ENCODE assay signal across 10 mouse cellular contexts in the genomic region with DNA sequence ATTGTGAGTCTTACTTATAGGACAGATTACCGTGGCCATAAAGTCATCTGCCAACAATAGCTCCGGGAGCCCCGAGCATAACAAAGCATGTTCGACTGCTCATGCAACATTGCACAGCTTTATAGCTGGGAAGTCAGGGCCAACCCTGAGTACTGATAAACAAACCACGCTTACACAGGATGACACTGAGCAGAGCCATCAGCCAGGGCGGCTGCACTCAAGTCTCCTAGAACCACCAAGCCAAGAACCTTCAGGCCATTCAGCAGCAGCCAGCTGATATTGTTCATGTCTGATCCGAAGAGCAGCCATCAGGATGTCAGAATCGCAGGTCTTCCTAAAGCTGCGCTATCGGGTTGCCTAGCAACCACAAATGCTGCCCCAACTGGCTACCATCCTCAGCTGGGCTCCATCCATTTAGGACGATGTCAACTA. TPM values are rescaled to one million over a fixed set of nuclear protein-coding genes. Genes with fewer than 3 reads are reported as not detected.
DNase-seq lines count a peak whose midpoint lies in the region; ATAC-seq lines count a peak whose summit lies in the region.
"Had no signal": no experiment of that assay in that cellular context is flagged by ENCODE, and none has a peak within 500 bp of the region (broad histone marks: within the 10 kb centered on the region; RNA-seq: fewer than 3 reads in every experiment).

No protein-coding gene starts in this region.

- H3K4me3 ChIP-seq in embryonic facial prominence, embryonic 11.5 days (ENCODE audit: low read depth, low read length), result no peak overlapping the region
- H3K4me3 ChIP-seq in embryonic facial prominence, embryonic 10.5 days, result no peak overlapping the region
- no peak overlapping the region for H3K4me3 ChIP-seq in intestine, embryonic 14.5 days (ENCODE audit: low read depth, low read length)
- no peak overlapping the region for H3K4me3 ChIP-seq in stomach, embryonic 14.5 days (ENCODE audit: low read depth, low read length)
- H3K4me3 ChIP-seq: liver, embryonic 15.5 days; stomach, embryonic 15.5 days had no signal

- no peaks in the 10 kb centered on the region for H3K27me3 ChIP-seq in embryonic facial prominence, embryonic 11.5 days (ENCODE audit: control insufficient read depth, insufficient read depth, low read length)
- H3K27me3 ChIP-seq in embryonic facial prominence, embryonic 10.5 days (replicated peaks; ENCODE audit: low read depth, poor library complexity, severe bottlenecking), result no peaks in the 10 kb centered on the region
- H3K27me3 ChIP-seq in intestine, embryonic 14.5 days (replicated peaks; ENCODE audit: control insufficient read depth, insufficient read depth, low read length), result no peaks in the 10 kb centered on the region
- H3K27me3 ChIP-seq in stomach, embryonic 14.5 days (ENCODE audit: control insufficient read depth, insufficient read depth, low read length), result no peaks in the 10 kb centered on the region
- H3K27me3 ChIP-seq: liver, embryonic 15.5 days; stomach, embryonic 15.5 days had no signal

- ATAC-seq in embryonic facial prominence, embryonic 11.5 days (replicated peaks; ENCODE audit: insufficient number of reproducible peaks, low FRiP score, low TSS enrichment, low read depth), result peak; percentile 32; the same call in 1 of the 2 replicates
- ATAC-seq in intestine, embryonic 14.5 days (replicated peaks; ENCODE audit: low FRiP score, low TSS enrichment, low read depth), result peak; percentile 75
- ATAC-seq in stomach, embryonic 14.5 days (ENCODE audit: insufficient number of reproducible peaks, insufficient read depth, low FRiP score, low read depth), result 0 out of 2 replicates have a peak, but pooled peaks have one; percentile 54

- no peaks in the 10 kb centered on the region for H3K9me3 ChIP-seq in embryonic facial prominence, embryonic 11.5 days (replicated peaks; ENCODE audit: control insufficient read depth, low read length)
- H3K9me3 ChIP-seq in embryonic facial prominence, embryonic 10.5 days, result no peaks in the 10 kb centered on the region
- H3K9me3 ChIP-seq in intestine, embryonic 14.5 days (ENCODE audit: control insufficient read depth, low read length), result no peaks in the 10 kb centered on the region
- no peaks in the 10 kb centered on the region for H3K9me3 ChIP-seq in stomach, embryonic 14.5 days (ENCODE audit: control insufficient read depth, low read depth, low read length)
- H3K9me3 ChIP-seq: liver, embryonic 15.5 days; stomach, embryonic 15.5 days had no signal

- 70% methylated on average over 11 of the region's 11 CpGs for WGBS in embryonic facial prominence, embryonic 11.5 days
- 75% methylated on average over 11 of the region's 11 CpGs for WGBS in embryonic facial prominence, embryonic 10.5 days
- 15% methylated on average over 11 of the region's 11 CpGs for WGBS in intestine, embryonic 14.5 days
- 38% methylated on average over 11 of the region's 11 CpGs for WGBS in stomach, embryonic 14.5 days

- H3K27ac ChIP-seq in embryonic facial prominence, embryonic 11.5 days (replicated peaks; ENCODE audit: low read depth, low read length), result no peak overlapping the region
- H3K27ac ChIP-seq in embryonic facial prominence, embryonic 10.5 days (replicated peaks), result no peak overlapping the region
- peak overlapping the region; percentile 43; the same call in 1 of the 2 replicates for H3K27ac ChIP-seq in intestine, embryonic 14.5 days (ENCODE audit: low read depth)
- no peak overlapping the region for H3K27ac ChIP-seq in stomach, embryonic 14.5 days (ENCODE audit: low read length)
- H3K27ac ChIP-seq: liver, embryonic 15.5 days; stomach, embryonic 15.5 days had no signal

- no peaks in the 10 kb centered on the region for H3K36me3 ChIP-seq in embryonic facial prominence, embryonic 11.5 days (replicated peaks; ENCODE audit: control insufficient read depth, insufficient read depth, low read depth, low read length)
- H3K36me3 ChIP-seq in embryonic facial prominence, embryonic 10.5 days (replicated peaks), result no peaks in the 10 kb centered on the region
- H3K36me3 ChIP-seq in intestine, embryonic 14.5 days (ENCODE audit: control insufficient read depth, insufficient read depth, low read length), result no peaks in the 10 kb centered on the region
- no peaks in the 10 kb centered on the region for H3K36me3 ChIP-seq in stomach, embryonic 14.5 days (ENCODE audit: control insufficient read depth, insufficient read depth, low read length)
- H3K36me3 ChIP-seq: liver, embryonic 15.5 days; stomach, embryonic 15.5 days had no signal

- DNase-seq in embryonic facial prominence, embryonic 11.5 days (ENCODE audit: low spot score), result no peak
- DNase-seq in embryonic facial prominence, embryonic 10.5 days (ENCODE audit: low spot score), result no peak
- peak; percentile 25 for DNase-seq in retina, adult 2 months (ENCODE audit: low read depth, low spot score)
- DNase-seq in retina, embryonic 14.5 days (ENCODE audit: low spot score), result no peak
- no peak for DNase-seq in intestine, embryonic 14.5 days (ENCODE audit: low spot score)
- no peak for DNase-seq in Muller cell, postnatal 12 days (ENCODE audit: inconsistent ontology term)
- DNase-seq in adrenal gland, adult 2 months, result no peak

- no peak overlapping the region for H3K9ac ChIP-seq in embryonic facial prominence, embryonic 11.5 days (replicated peaks; ENCODE audit: low read length)
- H3K9ac ChIP-seq in intestine, embryonic 14.5 days (ENCODE audit: low read length), result no peak overlapping the region
- H3K9ac ChIP-seq in stomach, embryonic 14.5 days (replicated peaks; ENCODE audit: low read depth, low read length), result no peak overlapping the region
- H3K9ac ChIP-seq: liver, embryonic 15.5 days; stomach, embryonic 15.5 days had no signal

- no peaks in the 10 kb centered on the region for H3K4me1 ChIP-seq in embryonic facial prominence, embryonic 11.5 days (ENCODE audit: control insufficient read depth, insufficient read depth, low read length)
- peaks cover 9% of the 10 kb centered on the region; the same call in 1 of the 2 replicates for H3K4me1 ChIP-seq in embryonic facial prominence, embryonic 10.5 days
- H3K4me1 ChIP-seq in intestine, embryonic 14.5 days (replicated peaks; ENCODE audit: control insufficient read depth, insufficient read depth, low read length), result peaks cover 8% of the 10 kb centered on the region; the same call in 1 of the 2 replicates
- 0 out of 2 replicates have a peak, but pooled peaks cover 6% of the 10 kb centered on the region for H3K4me1 ChIP-seq in stomach, embryonic 14.5 days (ENCODE audit: control insufficient read depth, insufficient read depth, low read length)
- H3K4me1 ChIP-seq: liver, embryonic 15.5 days; stomach, embryonic 15.5 days had no signal

- no peak overlapping the region for H3K4me2 ChIP-seq in embryonic facial prominence, embryonic 11.5 days (ENCODE audit: low read depth, low read length)
- no peak overlapping the region for H3K4me2 ChIP-seq in intestine, embryonic 14.5 days (ENCODE audit: low read length)
- H3K4me2 ChIP-seq in stomach, embryonic 14.5 days (replicated peaks; ENCODE audit: low read depth, low read length), result no peak overlapping the region
- H3K4me2 ChIP-seq: liver, embryonic 15.5 days; stomach, embryonic 15.5 days had no signal

RNA-seq across cellular contexts. Expression of gene Dock9, which starts 35.6 kb away (rescaled TPM):
- polyA plus RNA-seq in embryonic facial prominence, embryonic 11.5 days (2014; fragmentation: Nextera tagmentation; extraction: Ambion mirVana), result 4.9 TPM in 2 replicates
- polyA plus RNA-seq in embryonic facial prominence, embryonic 10.5 days (2016; fragmentation: Nextera tagmentation; extraction: Ambion mirVana), result 4.0 and 4.1 TPM in 2 replicates
- 34.8 and 42.7 TPM in 2 replicates for polyA plus RNA-seq in intestine, embryonic 14.5 days (2014; fragmentation: Nextera tagmentation; extraction: Ambion mirVana)
- polyA plus RNA-seq in stomach, embryonic 14.5 days (2014; fragmentation: Nextera tagmentation; extraction: Ambion mirVana), result 25.3 and 28.0 TPM in 2 replicates
- 10 to 100 TPM; 18.6 to 29.2 TPM for total RNA-seq in adrenal gland, adult 2 months (2021)
- 8.0 and 10.0 TPM in 2 replicates for polyA plus RNA-seq in adrenal gland, adult 2 months (2012; rRNA removed)
